Mouse (Mus musculus): ENCODE results near the gene Gm12830.

GRCm38 (mm10) chr4:114797254-114797914 lies 24.1 kb upstream of the Gm12830 start:
- TF ChIP-seq CTCF (IDR thresholded peaks at IDR 0.05), result no peak
- TF ChIP-seq EP300 (IDR thresholded peaks at IDR 0.05), result no peak
